Mouse (Mus musculus): Measurements from ENCODE around the gene Styxl1. TPM values are rescaled to one million over a fixed set of nuclear protein-coding genes. Genes with fewer than 3 reads are reported as not detected.

Gene Styxl1
- total and polyA plus RNA-seq, 2 experiments from 2014 or later: 0.42 TPM; not detected in 1

GRCm38 (mm10) chr5:135812991-135813390, 34.8 kb upstream of the Styxl1 start:
- Histone ChIP-seq H3K9ac (replicated peaks; ENCODE audit: low read depth, low read length) (no peak overlapping the region), H3K4me2 (ENCODE audit: low read depth, low read length) (no peak overlapping the region), H3K36me3 (replicated peaks; ENCODE audit: control insufficient read depth, insufficient read depth, low read length) (no peaks in the 10 kb centered on the region), H3K9me3 (replicated peaks; ENCODE audit: control insufficient read depth, low read length) (no peaks in the 10 kb centered on the region), H3K4me3 (ENCODE audit: low read depth, low read length) (no peak overlapping the region), H3K27ac (ENCODE audit: low read depth) (no peak overlapping the region), H3K27me3 (ENCODE audit: control insufficient read depth, insufficient read depth, low read length) (no peaks in the 10 kb centered on the region), H3K4me1 (ENCODE audit: control insufficient read depth, insufficient read depth) (no peaks in the 10 kb centered on the region)
- TF ChIP-seq CTCF (IDR thresholded peaks at IDR 0.05; ENCODE audit: low read depth): no peak
- WGBS: 48% methylated on average over 5 of the region's 5 CpGs
- DNase-seq (ENCODE audit: low spot score) (no peak), ATAC-seq (ENCODE audit: insufficient read depth, low read depth) (no peak)

GRCm38 (mm10) chr5:135807263-135807637, 29.1 kb upstream of the Styxl1 start:
- Histone ChIP-seq H3K4me3 (ENCODE audit: low read depth, low read length) (no peak overlapping the region), H3K9me3 (replicated peaks; ENCODE audit: control insufficient read depth, low read length) (no peaks in the 10 kb centered on the region), H3K27ac (ENCODE audit: low read depth) (no peak overlapping the region), H3K4me1 (ENCODE audit: control insufficient read depth, insufficient read depth) (no peaks in the 10 kb centered on the region), H3K36me3 (replicated peaks; ENCODE audit: control insufficient read depth, insufficient read depth, low read length) (no peaks in the 10 kb centered on the region), H3K9ac (replicated peaks; ENCODE audit: low read depth, low read length) (no peak overlapping the region), H3K4me2 (ENCODE audit: low read depth, low read length) (no peak overlapping the region), H3K27me3 (ENCODE audit: control insufficient read depth, insufficient read depth, low read length) (no peaks in the 10 kb centered on the region)
- TF ChIP-seq CTCF (IDR thresholded peaks at IDR 0.05; ENCODE audit: low read depth) (no peak), EP300 (IDR thresholded peaks at IDR 0.05; ENCODE audit: low read depth) (no peak)
- DNase-seq (ENCODE audit: low spot score): no peak
- WGBS: 37% methylated on average over 3 of the region's 3 CpGs
- no peak for ATAC-seq (ENCODE audit: insufficient read depth, low read depth)

- no peaks in the 10 kb centered on the region for H3K36me3 ChIP-seq (replicated peaks; ENCODE audit: control insufficient read depth, insufficient read depth, low read length)
- H3K9me3 ChIP-seq (replicated peaks; ENCODE audit: control insufficient read depth, low read length): no peaks in the 10 kb centered on the region
- no peak within 1 kb of the TSS for H3K9ac ChIP-seq (replicated peaks; ENCODE audit: low read depth, low read length)
- peak; percentile 100 for TF ChIP-seq CTCF (IDR thresholded peaks at IDR 0.05; ENCODE audit: low read depth)
- 0 out of 2 replicates have a peak, but pooled peaks have one; percentile 21 for TF ChIP-seq EP300 (IDR thresholded peaks at IDR 0.05; ENCODE audit: low read depth)
- H3K27me3 ChIP-seq (ENCODE audit: control insufficient read depth, insufficient read depth, low read length): no peaks in the 10 kb centered on the region
- H3K4me1 ChIP-seq (ENCODE audit: control insufficient read depth, insufficient read depth): no peaks in the 10 kb centered on the region
- H3K4me2 ChIP-seq (ENCODE audit: low read depth, low read length): no peak within 1 kb of the TSS
- no peak within 1 kb of the TSS for H3K4me3 ChIP-seq (ENCODE audit: low read depth, low read length)
- no peak within 1 kb of the TSS for H3K27ac ChIP-seq (ENCODE audit: low read depth)
- peak; percentile 74 for DNase-seq (ENCODE audit: low spot score)
- 3% methylated on average over 29 of the region's 29 CpGs for WGBS
- peak; percentile 72 for ATAC-seq (ENCODE audit: insufficient read depth, low read depth)
These were observed 28.5 kb upstream of the Styxl1 start, which contains the start of gene Srrm3 for GRCm38 (mm10) chr5:135806555-135807262. Srrm3 (plus strand) TSS chr5:135806890.

GRCm38 (mm10) chr5:135804735-135805134, 26.6 kb upstream of the Styxl1 start:
- no peak overlapping the region for H3K4me2 ChIP-seq (ENCODE audit: low read depth, low read length)
- H3K36me3 ChIP-seq (replicated peaks; ENCODE audit: control insufficient read depth, insufficient read depth, low read length): no peaks in the 10 kb centered on the region
- DNase-seq (ENCODE audit: low spot score) (no peak), ATAC-seq (ENCODE audit: insufficient read depth, low read depth) (no peak)
- H3K9me3 ChIP-seq (replicated peaks; ENCODE audit: control insufficient read depth, low read length): no peaks in the 10 kb centered on the region
- TF ChIP-seq EP300 (IDR thresholded peaks at IDR 0.05; ENCODE audit: low read depth): no peak
- no peak for TF ChIP-seq CTCF (IDR thresholded peaks at IDR 0.05; ENCODE audit: low read depth)
- 47% methylated on average over 2 of the region's 2 CpGs for WGBS
- no peak overlapping the region for H3K4me3 ChIP-seq (ENCODE audit: low read depth, low read length)
- no peaks in the 10 kb centered on the region for H3K4me1 ChIP-seq (ENCODE audit: control insufficient read depth, insufficient read depth)
- H3K27ac ChIP-seq (ENCODE audit: low read depth): no peak overlapping the region
- H3K27me3 ChIP-seq (ENCODE audit: control insufficient read depth, insufficient read depth, low read length): no peaks in the 10 kb centered on the region
- no peak overlapping the region for H3K9ac ChIP-seq (replicated peaks; ENCODE audit: low read depth, low read length)

- TF ChIP-seq CTCF (IDR thresholded peaks at IDR 0.05; ENCODE audit: low read depth) (no peak), EP300 (IDR thresholded peaks at IDR 0.05; ENCODE audit: low read depth) (no peak)
- ATAC-seq (ENCODE audit: insufficient read depth, low read depth) (no peak), DNase-seq (ENCODE audit: low spot score) (no peak)
- Histone ChIP-seq H3K4me2 (ENCODE audit: low read depth, low read length) (no peak overlapping the region), H3K9ac (replicated peaks; ENCODE audit: low read depth, low read length) (no peak overlapping the region), H3K36me3 (replicated peaks; ENCODE audit: control insufficient read depth, insufficient read depth, low read length) (no peaks in the 10 kb centered on the region), H3K4me3 (ENCODE audit: low read depth, low read length) (no peak overlapping the region), H3K27ac (ENCODE audit: low read depth) (no peak overlapping the region), H3K27me3 (ENCODE audit: control insufficient read depth, insufficient read depth, low read length) (no peaks in the 10 kb centered on the region), H3K4me1 (ENCODE audit: control insufficient read depth, insufficient read depth) (no peaks in the 10 kb centered on the region), H3K9me3 (replicated peaks; ENCODE audit: control insufficient read depth, low read length) (no peaks in the 10 kb centered on the region)
- WGBS: 70% methylated on average over 4 of the region's 4 CpGs
These were observed 25.5 kb upstream of the Styxl1 start for GRCm38 (mm10) chr5:135803676-135804075.

DNA sequence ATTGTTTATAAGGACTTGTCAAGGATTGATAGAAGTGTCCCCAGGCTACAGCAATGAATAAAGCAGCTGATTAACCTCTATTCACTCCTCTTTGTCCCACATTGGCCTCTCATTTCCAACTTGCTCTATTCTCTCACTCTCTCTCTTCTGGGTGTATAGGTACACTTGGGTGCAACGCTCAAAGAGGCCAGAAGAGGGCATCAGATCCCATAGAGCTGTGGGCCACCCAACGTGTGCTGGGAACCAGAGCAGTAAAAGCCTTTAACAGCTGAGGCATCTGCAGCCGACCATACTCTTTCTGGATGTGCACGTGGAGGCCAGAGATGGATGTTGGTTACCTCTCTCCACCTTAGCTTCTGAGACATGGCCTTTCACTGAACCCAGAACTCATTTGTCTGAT, 24.9 kb upstream of the Styxl1 start:
- DNase-seq (ENCODE audit: low spot score) (no peak), ATAC-seq (ENCODE audit: insufficient read depth, low read depth) (no peak)
- no peak overlapping the region for H3K27ac ChIP-seq (ENCODE audit: low read depth)
- H3K9me3 ChIP-seq (replicated peaks; ENCODE audit: control insufficient read depth, low read length): no peaks in the 10 kb centered on the region
- H3K36me3 ChIP-seq (replicated peaks; ENCODE audit: control insufficient read depth, insufficient read depth, low read length): no peaks in the 10 kb centered on the region
- H3K9ac ChIP-seq (replicated peaks; ENCODE audit: low read depth, low read length): no peak overlapping the region
- TF ChIP-seq EP300 (IDR thresholded peaks at IDR 0.05; ENCODE audit: low read depth) (no peak), CTCF (IDR thresholded peaks at IDR 0.05; ENCODE audit: low read depth) (no peak)
- H3K4me1 ChIP-seq (ENCODE audit: control insufficient read depth, insufficient read depth): no peaks in the 10 kb centered on the region
- H3K4me2 ChIP-seq (ENCODE audit: low read depth, low read length): no peak overlapping the region
- H3K27me3 ChIP-seq (ENCODE audit: control insufficient read depth, insufficient read depth, low read length): no peaks in the 10 kb centered on the region
- no peak overlapping the region for H3K4me3 ChIP-seq (ENCODE audit: low read depth, low read length)
- WGBS: 71% methylated on average over 4 of the region's 4 CpGs

Measured in heart, postnatal 0 days (tissue).